Mouse (Mus musculus) liver, embryonic 14.5 days (tissue): Measurements from ENCODE around the gene Gm5741. TPM values are rescaled to one million over a fixed set of nuclear protein-coding genes. Genes with fewer than 3 reads are reported as not detected.
"Not testable (repeated sequence)": the region's sequence is repeated elsewhere in the genome, so short reads cannot be mapped to it uniquely, and the experiment has no call there.

Experiments
- ATAC-seq: fragments of 200-750 bp; cut with Nextera tagmentation; 2 replicates; pipeline ENCODE4 v1.8.0; 2017; ENCODE audit warnings: moderate number of reproducible peaks, mild to moderate bottlenecking, moderate library complexity; ENCODE audit not compliant: insufficient read depth
- DNase-seq, 3 experiments: peaks; one replicate each; pipeline ENCODE4 v3.0.0-alpha.2; 2012 to 2013; ENCODE audit warnings: low read depth in 3 of 3, low spot score in 3 of 3
- H3K27ac ChIP-seq: fragments of 300-500 bp; sonication (generic); 2 replicates; pipeline ENCODE4 v1.5.1; 2014; ENCODE audit warnings: moderate library complexity, mild to moderate bottlenecking, control low read depth, inconsistent platforms
- H3K27me3 ChIP-seq: fragments of 300-500 bp; sonication (generic); 2 replicates; pipeline ENCODE4 v1.6.1; 2014; ENCODE audit warnings: mild to moderate bottlenecking, low read length, moderate library complexity; ENCODE audit not compliant: control insufficient read depth, insufficient read depth
- H3K36me3 ChIP-seq: fragments of 300-500 bp; sonication (generic); replicated peaks from 2 replicates; pipeline ENCODE4 v1.6.1; 2014; ENCODE audit warnings: low read depth; ENCODE audit not compliant: control insufficient read depth, insufficient read depth
- H3K4me1 ChIP-seq, 2 experiments: fragments of 200-500 bp in 1 of 2; fragments of 300-500 bp in 1 of 2; sonication (generic) in 1 of 2; replicated peaks; 2 replicates each; pipeline ENCODE4 v1.6.1; 2012 to 2014; ENCODE audit warnings: antibody characterized with exemption in 1 of 2, inconsistent platforms in 1 of 2, low read length in 1 of 2; ENCODE audit not compliant: control insufficient read depth in 2 of 2, insufficient read depth in 2 of 2
- H3K4me2 ChIP-seq: fragments of 300-500 bp; sonication (generic); 2 replicates; pipeline ENCODE4 v1.6.1; 2014; ENCODE audit warnings: low read depth, mild to moderate bottlenecking, control low read depth, moderate library complexity
- H3K4me3 ChIP-seq, 2 experiments: fragments of 200-500 bp in 1 of 2; fragments of 300-500 bp in 1 of 2; sonication (generic) in 1 of 2; 2 replicates each; pipeline ENCODE4 v1.5.1; 2012 to 2014; ENCODE audit warnings: low read depth in 2 of 2, low read length in 2 of 2, mild to moderate bottlenecking in 2 of 2, control low read depth in 1 of 2, inconsistent platforms in 1 of 2, moderate library complexity in 1 of 2; ENCODE audit not compliant: insufficient read depth in 1 of 2
- H3K9ac ChIP-seq: fragments of 300-500 bp; sonication (generic); replicated peaks from 2 replicates; pipeline ENCODE4 v1.6.1; 2014; ENCODE audit warnings: mild to moderate bottlenecking, control low read depth, moderate library complexity
- H3K9me3 ChIP-seq: fragments of 300-500 bp; sonication (generic); 2 replicates; pipeline ENCODE4 v1.6.1; 2016; ENCODE audit warnings: low read length, mixed read lengths; ENCODE audit not compliant: control insufficient read depth
- CTCF ChIP-seq: IDR thresholded peaks from 2 replicates; pipeline ENCODE4 v1.5.1; 2016; ENCODE audit warnings: antibody characterized with exemption, low read depth, control low read depth
- EP300 ChIP-seq: IDR thresholded peaks from 2 replicates; pipeline ENCODE4 v1.6.1; 2016; ENCODE audit warnings: antibody characterized with exemption, low read depth
- WGBS: fragments of 180-500 bp; shearing (Covaris S2); extraction: QIAGEN DNeasy Blood & Tissue Kit; methylation state at CpG from one replicate; pipeline ENCODE4 v1.1.7; 2014; ENCODE audit not compliant: insufficient replicate concordance; 5-methylcytosine and 5-hydroxymethylcytosine counted together
- polyA plus RNA-seq, 2 experiments: library from polyadenylated mRNA; depleted of rRNA in 1 of 2; stranded (reverse) in 1 of 2; unstranded in 1 of 2; fragments of >200 nt; fragmentation: Nextera tagmentation in 1 of 2; extraction: Ambion mirVana in 1 of 2; gene quantifications; 2 replicates each; pipeline versions ENCODE4 v1.2.1 to v1.2.3; 2012 to 2014

Gene Gm5741
- polyA plus RNA-seq, 2 experiments: 0.29 TPM; not detected in 1

DNA sequence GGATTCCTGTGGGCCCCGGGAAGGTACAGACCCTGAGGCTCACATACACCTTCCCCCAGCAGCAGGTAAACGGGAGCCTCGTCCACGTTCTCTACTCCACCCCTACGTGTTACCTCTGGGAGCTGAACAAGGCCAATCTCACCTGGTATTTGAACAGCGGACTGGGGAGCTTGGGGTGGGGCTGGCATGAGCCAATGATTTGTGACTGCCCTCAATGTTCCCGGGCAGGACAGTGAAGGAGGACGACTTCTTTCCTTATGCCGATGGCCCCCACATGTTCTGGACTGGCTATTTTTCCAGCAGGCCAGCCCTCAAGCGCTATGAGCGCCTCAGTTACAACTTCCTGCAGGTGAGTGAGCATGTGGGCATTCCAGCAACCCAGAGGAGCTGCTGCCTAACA is 23.1 kb upstream of the Gm5741 start:
- Histone ChIP-seq H3K4me1 (no peaks in the 10 kb centered on the region), H3K27ac (no peak overlapping the region), H3K9me3 (no peaks in the 10 kb centered on the region), H3K4me3 (no peak overlapping the region), H3K27me3 (no peaks in the 10 kb centered on the region), H3K9ac (no peak overlapping the region), H3K4me2 (no peak overlapping the region), H3K36me3 (no peaks in the 10 kb centered on the region; the same call in none of the 2 replicates)
- ATAC-seq: no peak
- no peak for TF ChIP-seq EP300
- no peak for TF ChIP-seq CTCF
- WGBS: 80% methylated on average over 11 of the region's 11 CpGs
- DNase-seq: no peak

DNA sequence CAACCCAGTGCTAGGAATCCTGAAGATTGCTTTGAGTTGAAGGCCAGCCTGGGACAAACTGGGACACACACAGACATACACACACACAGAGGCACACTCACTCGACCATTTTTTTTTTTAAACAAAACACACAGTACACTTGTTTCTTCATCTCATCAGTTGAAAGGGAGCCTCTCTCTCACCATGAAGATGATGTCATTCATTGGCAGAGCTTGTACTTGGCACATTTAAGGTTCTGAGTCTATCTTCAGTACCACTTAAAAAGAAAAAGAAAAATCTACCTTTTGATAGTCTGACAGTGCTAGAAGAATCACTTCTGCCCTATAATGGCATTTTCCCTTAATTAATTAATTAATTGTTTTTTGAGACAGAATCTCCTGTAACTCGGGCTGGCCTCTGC is 21.0 kb upstream of the Gm5741 start:
- WGBS: 56% methylated on average over 2 of the region's 2 CpGs
- H3K36me3 ChIP-seq: no peaks in the 10 kb centered on the region; the same call in none of the 2 replicates
- ATAC-seq (no peak), DNase-seq (no peak)
- no peak overlapping the region for H3K4me2 ChIP-seq
- H3K9ac ChIP-seq: no peak overlapping the region
- no peak overlapping the region for H3K27ac ChIP-seq
- H3K4me3 ChIP-seq: no peak overlapping the region
- peaks cover 2 to 7% of the 10 kb centered on the region in 2 experiments; a peak in 2 of 4 replicates for H3K4me1 ChIP-seq
- no peaks in the 10 kb centered on the region for H3K27me3 ChIP-seq
- TF ChIP-seq CTCF: no peak
- no peak for TF ChIP-seq EP300
- H3K9me3 ChIP-seq: no peaks in the 10 kb centered on the region

DNA sequence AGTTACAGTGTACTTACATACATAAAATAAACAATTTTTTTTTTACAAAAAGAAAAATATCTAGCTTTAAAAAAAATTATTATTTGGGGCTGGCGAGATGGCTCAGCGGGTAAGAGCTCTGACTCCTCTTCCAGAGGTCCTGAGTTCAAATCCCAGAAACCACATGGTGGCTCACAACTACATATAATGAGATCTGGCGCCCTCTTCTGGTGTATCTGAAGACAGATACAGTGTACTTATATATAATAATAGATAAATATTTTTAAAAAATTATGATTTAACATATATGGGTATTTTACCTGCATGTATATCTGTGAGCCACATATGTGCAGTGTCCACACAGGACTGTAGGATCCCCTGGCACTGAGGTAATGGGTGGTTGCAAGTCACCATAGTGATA is 18.5 kb upstream of the Gm5741 start:
- no peak for DNase-seq
- Histone ChIP-seq H3K27me3 (no peaks in the 10 kb centered on the region), H3K4me3 (no peak overlapping the region), H3K9me3 (no peaks in the 10 kb centered on the region), H3K36me3 (no peaks in the 10 kb centered on the region; the same call in none of the 2 replicates), H3K4me2 (no peak overlapping the region), H3K4me1 (peaks cover 10 to 22% of the 10 kb centered on the region in 2 experiments), H3K27ac (no peak overlapping the region), H3K9ac (no peak overlapping the region)
- 66% methylated on average over 3 of the region's 3 CpGs for WGBS
- ATAC-seq: no peak
- TF ChIP-seq CTCF (peak; percentile 26; the same call in 1 of the 2 replicates), EP300 (no peak)

DNA sequence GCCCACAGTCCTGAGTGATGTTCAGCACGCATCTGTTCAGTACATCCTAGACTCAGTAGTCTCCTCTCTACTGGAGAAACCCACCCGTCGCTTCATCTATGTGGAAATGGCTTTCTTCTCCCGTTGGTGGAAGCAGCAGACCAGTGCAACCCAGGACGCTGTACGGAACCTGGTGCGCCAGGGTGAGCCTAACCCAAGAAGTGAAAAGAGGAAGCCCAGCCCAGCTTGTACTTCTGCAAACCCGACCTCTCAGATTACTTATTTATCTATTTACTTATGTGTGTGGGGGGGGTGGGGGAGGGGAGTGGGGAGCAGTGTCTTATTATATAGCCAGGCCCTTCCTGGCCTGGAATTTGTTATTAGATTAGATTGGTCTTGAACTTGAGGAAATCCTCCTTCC is 16.9 kb upstream of the Gm5741 start:
- ATAC-seq (no peak), DNase-seq (no peak)
- Histone ChIP-seq H3K4me3 (peak overlapping the region in 1 of 2 experiments; percentile 9; a peak in 1 of 4 replicates), H3K36me3 (no peaks in the 10 kb centered on the region; the same call in none of the 2 replicates), H3K27ac (no peak overlapping the region), H3K9ac (no peak overlapping the region), H3K27me3 (no peaks in the 10 kb centered on the region), H3K4me1 (peaks cover 10 to 25% of the 10 kb centered on the region in 2 experiments), H3K9me3 (no peaks in the 10 kb centered on the region), H3K4me2 (peak overlapping the region; percentile 89; the same call in 1 of the 2 replicates)
- no peak for TF ChIP-seq CTCF
- no peak for TF ChIP-seq EP300
- WGBS: 42% methylated on average over 8 of the region's 8 CpGs

DNA sequence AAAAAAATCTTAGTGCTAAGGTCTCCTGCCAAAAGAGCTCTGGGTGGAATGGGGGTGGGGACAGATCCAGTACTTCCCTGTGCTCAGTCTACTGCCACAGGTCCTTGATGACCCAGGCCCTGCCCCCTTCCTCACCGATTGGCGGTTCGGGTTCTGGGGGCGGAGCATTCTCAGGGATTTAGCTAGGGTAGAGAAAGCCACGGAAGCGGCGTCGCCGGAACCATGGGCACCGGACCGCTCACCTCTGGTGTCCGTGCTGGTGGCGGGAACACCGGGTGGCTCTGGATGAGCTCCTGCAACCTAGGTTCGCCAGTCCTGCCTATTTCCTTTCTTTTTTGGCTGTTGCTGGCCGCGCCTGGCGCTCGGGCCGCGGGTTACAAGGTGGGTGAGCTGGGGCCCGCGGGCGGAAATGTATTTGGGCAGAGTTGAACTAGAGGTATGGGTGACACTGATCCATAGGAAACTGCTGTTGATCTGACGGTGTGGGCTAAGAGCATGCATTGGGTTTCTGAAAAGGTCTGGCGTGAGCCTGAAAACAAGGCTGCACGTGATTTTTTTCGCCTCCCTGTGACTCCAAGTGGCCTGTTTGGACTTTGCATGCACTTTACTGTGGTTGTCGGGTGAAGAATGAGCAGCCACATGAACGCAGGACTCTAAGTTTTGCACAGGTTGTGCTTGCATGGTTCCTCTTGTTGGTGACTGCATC is 15.5 kb upstream of the Gm5741 start, which contains the start of gene Man2b1:
Man2b1 (plus strand) TSS at position 163 of the 706 bp plus-strand sequence.
- TF ChIP-seq EP300 (no peak), CTCF (peak; percentile 42)
- DNase-seq (peak; percentile 78 to 85 (median 84)), ATAC-seq (peak; percentile 82)
- Histone ChIP-seq H3K36me3 (peaks cover 6% of the 10 kb centered on the region), H3K27me3 (no peaks in the 10 kb centered on the region), H3K9me3 (no peaks in the 10 kb centered on the region), H3K4me3 (peak within 1 kb of the TSS; percentile 73 to 79), H3K9ac (peak within 1 kb of the TSS; percentile 72), H3K4me1 (peaks cover 10 to 28% of the 10 kb centered on the region in 2 experiments), H3K27ac (peak within 1 kb of the TSS; percentile 39; the same call in 1 of the 2 replicates), H3K4me2 (peak within 1 kb of the TSS; percentile 89)
- WGBS: under 1% methylated on average over 30 of the region's 30 CpGs

DNA sequence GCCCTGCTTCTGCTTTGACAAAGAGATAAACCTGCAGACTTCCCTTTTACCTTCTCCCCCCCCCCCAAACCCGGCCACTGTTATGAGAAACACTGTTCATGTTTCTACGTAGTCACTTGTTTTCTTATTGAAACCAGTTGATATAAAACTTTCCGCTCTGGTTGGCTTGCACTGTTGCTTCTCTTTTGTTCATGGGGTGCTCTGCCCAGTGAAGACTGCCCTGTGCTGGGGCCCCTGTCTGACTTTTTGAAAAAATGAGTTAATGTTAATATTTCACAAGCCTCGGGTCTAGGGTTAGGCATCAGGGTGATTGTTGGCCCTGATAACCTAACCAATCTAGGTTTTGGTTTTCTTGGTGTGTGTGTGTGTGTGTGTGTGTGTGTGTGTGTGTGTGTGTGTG is 14.4 kb upstream of the Gm5741 start:
- Histone ChIP-seq H3K4me2 (peak overlapping the region; percentile 70), H3K36me3 (peaks cover 10% of the 10 kb centered on the region), H3K4me1 (peaks cover 10 to 28% of the 10 kb centered on the region in 2 experiments)
- H3K9ac ChIP-seq, H3K4me3 ChIP-seq, H3K27ac ChIP-seq, H3K27me3 ChIP-seq, DNase-seq, H3K9me3 ChIP-seq, ATAC-seq: not testable (repeated sequence)
- WGBS: 27% methylated on average over 4 of the region's 4 CpGs
